Mouse (Mus musculus) midbrain, embryonic 11.5 days (tissue): ENCODE results near the gene Fam71b. TPM values are rescaled to one million over a fixed set of nuclear protein-coding genes. Genes with fewer than 3 reads are reported as not detected.

Experiments used
- ATAC-seq: fragments of 200-750 bp; cut with Nextera tagmentation; 2 replicates; pipeline ENCODE4 v1.8.0; 2017; ENCODE audit warnings: moderate TSS enrichment, moderate library complexity; ENCODE audit not compliant: low FRiP score
- DNase-seq: peaks from one replicate; pipeline ENCODE4 v3.0.0; 2015; ENCODE audit warnings: low spot score; ENCODE audit errors: missing footprints
- H3K27ac ChIP-seq: fragments of 300-500 bp; sonication (generic); 2 replicates; pipeline ENCODE4 v1.5.1; 2014; ENCODE audit warnings: low read depth, low read length
- H3K27me3 ChIP-seq: fragments of 300-500 bp; sonication (generic); 2 replicates; pipeline ENCODE4 v1.6.1; 2014; ENCODE audit warnings: mild to moderate bottlenecking, low read length, moderate library complexity, mixed read lengths; ENCODE audit not compliant: control insufficient read depth, insufficient read depth
- H3K36me3 ChIP-seq: fragments of 300-500 bp; sonication (generic); 2 replicates; pipeline ENCODE4 v1.6.1; 2014; ENCODE audit warnings: mild to moderate bottlenecking, low read length, moderate library complexity, mixed read lengths; ENCODE audit not compliant: control insufficient read depth, insufficient read depth
- H3K4me1 ChIP-seq: fragments of 300-500 bp; sonication (generic); 2 replicates; pipeline ENCODE4 v1.6.1; 2014; ENCODE audit warnings: low read length; ENCODE audit not compliant: control insufficient read depth, insufficient read depth
- H3K4me2 ChIP-seq: fragments of 300-500 bp; sonication (generic); 2 replicates; pipeline ENCODE4 v1.6.1; 2014; ENCODE audit warnings: mild to moderate bottlenecking, moderate library complexity
- H3K4me3 ChIP-seq: fragments of 300-500 bp; sonication (generic); 2 replicates; pipeline ENCODE4 v1.5.1; 2014; ENCODE audit warnings: low read depth, low read length
- H3K9ac ChIP-seq: fragments of 300-500 bp; sonication (generic); 2 replicates; pipeline ENCODE4 v1.6.1; 2014; ENCODE audit warnings: low read length
- H3K9me3 ChIP-seq: fragments of 300-500 bp; sonication (generic); 2 replicates; pipeline ENCODE4 v1.6.1; 2016; ENCODE audit warnings: low read length; ENCODE audit not compliant: control insufficient read depth
- WGBS: fragments of 180-500 bp; shearing (Covaris S2); extraction: QIAGEN DNeasy Blood & Tissue Kit; methylation state at CpG from one replicate; pipeline ENCODE4 v1.1.7; 2014; 5-methylcytosine and 5-hydroxymethylcytosine counted together
- polyA plus RNA-seq: library from polyadenylated mRNA; unstranded; fragments of >200 nt; fragmentation: Nextera tagmentation; extraction: Ambion mirVana; gene quantifications from 2 replicates; pipeline ENCODE4 v1.2.1, GENCODE M21; 2014

The Fam71b gene
- polyA plus RNA-seq, 1 experiment from 2014 or later: not detected

GRCm38 (mm10) chr11:46377819-46378782 is 18.3 kb upstream of the Fam71b start:
- Histone ChIP-seq H3K9me3 (no peaks in the 10 kb centered on the region), H3K4me1 (no peaks in the 10 kb centered on the region), H3K9ac (no peak overlapping the region), H3K4me3 (no peak overlapping the region), H3K27me3 (no peaks in the 10 kb centered on the region), H3K27ac (no peak overlapping the region), H3K4me2 (no peak overlapping the region), H3K36me3 (no peaks in the 10 kb centered on the region)
- 90% methylated on average over 8 of the region's 8 CpGs for WGBS
- ATAC-seq (no peak), DNase-seq (no peak)

GRCm38 (mm10) chr11:46380097-46380675 is 16.2 kb upstream of the Fam71b start:
- Histone ChIP-seq H3K9ac (no peak overlapping the region), H3K4me3 (no peak overlapping the region), H3K4me2 (no peak overlapping the region), H3K4me1 (no peaks in the 10 kb centered on the region), H3K27me3 (no peaks in the 10 kb centered on the region), H3K27ac (no peak overlapping the region), H3K9me3 (no peaks in the 10 kb centered on the region), H3K36me3 (no peaks in the 10 kb centered on the region)
- no peak for DNase-seq
- ATAC-seq: no peak
- WGBS: 88% methylated on average over 7 of the region's 7 CpGs

GRCm38 (mm10) chr11:46382466-46382865 is 13.9 kb upstream of the Fam71b start:
- no peaks in the 10 kb centered on the region for H3K9me3 ChIP-seq
- no peak overlapping the region for H3K27ac ChIP-seq
- no peak for ATAC-seq

GRCm38 (mm10) chr11:46384925-46385324 is 11.4 kb upstream of the Fam71b start:
- Histone ChIP-seq H3K4me3 (no peak overlapping the region), H3K27ac (no peak overlapping the region), H3K27me3 (no peaks in the 10 kb centered on the region), H3K36me3 (no peaks in the 10 kb centered on the region), H3K4me2 (no peak overlapping the region), H3K4me1 (no peaks in the 10 kb centered on the region), H3K9ac (no peak overlapping the region), H3K9me3 (no peaks in the 10 kb centered on the region)
- WGBS: 83% methylated on average over 2 of the region's 2 CpGs
- DNase-seq (no peak), ATAC-seq (no peak)

More at GRCm38 (mm10) chr11:46382466-46382865, 13.9 kb upstream of the Fam71b start:
- no peak overlapping the region for H3K9ac ChIP-seq
- no peak overlapping the region for H3K4me3 ChIP-seq
- no peak for DNase-seq
- WGBS: 91% methylated on average over 4 of the region's 4 CpGs
- H3K27me3 ChIP-seq: no peaks in the 10 kb centered on the region
- H3K4me1 ChIP-seq: no peaks in the 10 kb centered on the region
- no peaks in the 10 kb centered on the region for H3K36me3 ChIP-seq
- H3K4me2 ChIP-seq: no peak overlapping the region

GRCm38 (mm10) chr11:46386556-46386955 is 9.8 kb upstream of the Fam71b start:
- no peak for ATAC-seq
- Histone ChIP-seq H3K4me1 (no peaks in the 10 kb centered on the region), H3K9ac (no peak overlapping the region), H3K27ac (no peak overlapping the region), H3K4me3 (no peak overlapping the region), H3K9me3 (no peaks in the 10 kb centered on the region), H3K36me3 (no peaks in the 10 kb centered on the region), H3K27me3 (no peaks in the 10 kb centered on the region), H3K4me2 (no peak overlapping the region)
- DNase-seq: no peak
- WGBS: 90% methylated on average over 8 of the region's 8 CpGs

- Histone ChIP-seq H3K9ac (no peak overlapping the region), H3K4me3 (no peak overlapping the region), H3K9me3 (no peaks in the 10 kb centered on the region), H3K4me2 (no peak overlapping the region), H3K27ac (no peak overlapping the region), H3K4me1 (no peaks in the 10 kb centered on the region), H3K27me3 (no peaks in the 10 kb centered on the region), H3K36me3 (no peaks in the 10 kb centered on the region)
- DNase-seq (no peak), ATAC-seq (no peak)
- WGBS: 89% methylated on average over 8 of the region's 8 CpGs
Measured at GRCm38 (mm10) chr11:46387061-46387460, 9.3 kb upstream of the Fam71b start.

- Histone ChIP-seq H3K4me1 (no peaks in the 10 kb centered on the region), H3K9ac (no peak overlapping the region), H3K27me3 (no peaks in the 10 kb centered on the region), H3K9me3 (no peaks in the 10 kb centered on the region), H3K36me3 (no peaks in the 10 kb centered on the region), H3K4me3 (no peak overlapping the region), H3K4me2 (no peak overlapping the region), H3K27ac (no peak overlapping the region)
- ATAC-seq: no peak
- no peak for DNase-seq
- WGBS: 81% methylated on average over 6 of the region's 6 CpGs
Measured at GRCm38 (mm10) chr11:46388438-46388837, 7.9 kb upstream of the Fam71b start.

GRCm38 (mm10) chr11:46389336-46390117 is 6.8 kb upstream of the Fam71b start, which contains the start of gene Itk:
TSS of gene Itk (minus strand) at chr11:46389515.
- no peak within 1 kb of the TSS for H3K4me2 ChIP-seq

More at GRCm38 (mm10) chr11:46389336-46390117, 6.8 kb upstream of the Fam71b start, which contains the start of gene Itk:
- H3K4me1 ChIP-seq: no peaks in the 10 kb centered on the region
- no peak within 1 kb of the TSS for H3K9ac ChIP-seq
- H3K27ac ChIP-seq: no peak within 1 kb of the TSS
- no peak within 1 kb of the TSS for H3K4me3 ChIP-seq
- ATAC-seq: no peak
- H3K9me3 ChIP-seq: no peaks in the 10 kb centered on the region
- 85% methylated on average over 13 of the region's 13 CpGs for WGBS
- no peaks in the 10 kb centered on the region for H3K27me3 ChIP-seq
- no peak for DNase-seq
- no peaks in the 10 kb centered on the region for H3K36me3 ChIP-seq
